Mouse (Mus musculus) frontal cortex, postnatal 10 days (tissue): ENCODE measurements at regions not wholly inside any gene's neighbourhood (a gene's known extent, or its start where the extent isn't known, plus 50 kb on each side); places are given as distances from the start of the nearest gene placed in this dataset.
A peak's percentile ranks its signal among the peaks of the same experiment; 100 is the strongest.

Experiments used
- DNase-seq, 2 experiments: peaks; one replicate each; pipeline ENCODE4 v3.0.0; 2022; ENCODE audit warnings: low spot score in 2 of 2, mixed read lengths in 1 of 2

GRCm38 (mm10) chr3:35318348-35318747 lies 435.6 kb upstream of the Atp11b start:
- no peak for DNase-seq

GRCm38 (mm10) chr3:35320844-35321393 lies 433.0 kb upstream of the Atp11b start:
- no peak for DNase-seq

DNA sequence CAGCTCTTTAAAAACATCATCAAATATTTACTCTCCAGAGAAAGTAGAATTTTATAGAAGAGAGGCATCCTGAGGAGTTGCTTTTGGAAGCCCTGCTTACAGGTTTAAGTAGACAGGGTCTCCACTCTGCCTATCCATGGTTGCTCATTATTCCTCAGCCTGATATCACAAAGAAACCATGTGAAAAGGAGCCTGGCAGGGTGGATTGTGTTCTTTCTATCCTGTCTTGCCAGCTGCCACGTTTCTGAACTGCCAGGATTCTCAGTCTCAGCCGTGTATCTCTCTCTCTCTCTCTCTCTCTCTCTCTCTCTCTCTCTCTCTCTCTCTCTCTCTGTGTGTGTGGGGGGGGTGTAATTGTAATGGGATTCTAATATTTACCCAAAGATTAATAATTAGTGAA lies 431.9 kb upstream of the Atp11b start:
- no peak for DNase-seq

DNA sequence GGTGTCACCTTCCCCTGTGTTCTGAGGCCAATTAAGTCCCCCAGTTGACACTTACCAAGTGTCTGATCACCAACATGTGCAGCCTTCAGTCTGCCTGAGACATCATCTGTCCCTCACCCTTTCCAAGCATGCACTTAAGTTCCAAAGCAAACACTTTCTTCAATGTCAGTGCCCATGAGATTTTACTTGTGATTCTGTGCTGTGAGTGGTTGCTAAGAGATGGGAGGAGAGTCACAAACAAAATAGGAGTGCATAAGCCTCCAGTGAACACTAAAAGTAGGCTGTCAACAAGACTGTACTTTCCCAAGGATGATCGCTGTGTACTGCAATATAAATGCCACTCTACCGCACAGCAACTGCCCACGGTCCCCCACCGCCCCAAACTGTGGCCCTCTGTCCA lies 431.0 kb upstream of the Atp11b start:
- no peak for DNase-seq

- DNase-seq, result peak; percentile 34 to 45
Observed at GRCm38 (mm10) chr3:35323450-35324077, 430.3 kb upstream of the Atp11b start.

DNA sequence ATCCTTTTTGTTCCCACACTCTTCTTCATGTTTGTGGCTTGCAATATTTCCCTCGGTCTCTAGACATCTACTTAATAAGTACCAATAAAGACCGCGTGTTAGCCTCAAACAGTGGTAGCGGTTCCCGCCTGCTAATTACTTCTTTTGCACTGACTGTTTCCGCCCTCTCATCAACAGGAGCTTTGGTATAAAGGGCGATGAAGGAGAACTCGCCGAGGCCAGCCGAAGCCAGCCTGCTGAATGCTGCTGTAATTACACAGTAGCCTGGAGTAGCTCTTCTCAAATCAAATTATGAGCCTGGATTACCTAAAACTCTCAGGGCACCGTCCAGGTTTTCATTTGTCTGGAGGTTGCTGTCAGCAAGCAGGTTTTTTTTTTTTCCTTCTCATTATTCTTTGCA lies 429.7 kb upstream of the Atp11b start:
- DNase-seq, result peak in 1 of 2 experiments; percentile 32

DNA sequence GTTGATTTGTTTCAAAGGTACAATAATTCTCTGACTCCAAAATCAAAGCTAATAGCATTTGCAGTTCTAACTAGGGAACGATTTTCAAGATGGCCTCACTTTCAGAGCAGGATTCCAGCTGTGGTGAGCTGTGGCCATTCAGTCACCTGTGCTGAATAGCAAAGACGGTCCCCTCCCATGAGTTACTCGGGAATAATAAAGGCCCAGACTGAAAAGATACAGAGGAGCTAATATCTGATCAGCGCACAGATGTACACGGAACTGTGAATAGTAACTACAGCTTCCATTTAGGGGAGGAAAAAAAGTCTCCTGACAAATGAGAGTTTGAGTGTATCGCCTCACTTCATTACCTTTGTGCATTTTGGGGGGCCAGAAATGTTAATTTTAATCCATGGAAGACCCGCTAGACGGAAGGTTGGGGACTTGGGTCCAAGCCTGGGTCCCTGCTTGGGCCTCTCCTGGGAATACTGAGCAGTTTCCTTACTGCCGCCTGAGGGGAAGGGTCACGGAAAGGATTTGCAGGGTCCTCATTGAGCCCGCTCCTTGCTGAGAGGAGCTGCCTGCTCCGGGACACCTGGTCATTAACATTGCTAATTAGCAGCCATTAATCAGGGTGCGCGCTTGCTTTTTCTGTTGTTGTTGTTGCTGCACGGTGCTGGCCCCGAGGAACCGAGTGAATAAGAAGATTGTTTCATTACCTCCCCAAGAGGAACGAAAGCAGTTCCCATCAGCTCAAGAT lies 421.2 kb upstream of the Atp11b start:
- DNase-seq, result no peak

- DNase-seq, result no peak
Observed at GRCm38 (mm10) chr3:35334017-35334416, 419.9 kb upstream of the Atp11b start.

DNA sequence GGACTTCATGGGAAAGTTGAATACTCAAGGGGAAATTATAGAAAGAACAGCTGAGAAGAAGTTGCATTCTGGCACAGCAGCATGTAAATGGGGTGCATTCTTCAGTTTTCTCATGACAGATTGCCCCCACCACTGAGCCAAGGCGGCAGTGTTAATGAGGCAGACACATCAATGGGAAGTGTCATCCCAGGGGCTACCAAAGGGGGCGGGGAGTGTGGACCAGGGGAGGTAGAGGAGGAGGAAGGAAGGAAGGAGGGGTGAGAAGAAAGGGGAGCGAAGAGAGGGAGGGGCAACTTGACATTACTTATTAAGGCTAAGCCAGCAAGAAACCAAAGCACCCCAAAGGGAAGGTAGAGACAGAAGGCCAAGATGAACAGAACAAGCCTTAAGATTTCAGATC lies 419.4 kb upstream of the Atp11b start:
- no peak for DNase-seq

DNA sequence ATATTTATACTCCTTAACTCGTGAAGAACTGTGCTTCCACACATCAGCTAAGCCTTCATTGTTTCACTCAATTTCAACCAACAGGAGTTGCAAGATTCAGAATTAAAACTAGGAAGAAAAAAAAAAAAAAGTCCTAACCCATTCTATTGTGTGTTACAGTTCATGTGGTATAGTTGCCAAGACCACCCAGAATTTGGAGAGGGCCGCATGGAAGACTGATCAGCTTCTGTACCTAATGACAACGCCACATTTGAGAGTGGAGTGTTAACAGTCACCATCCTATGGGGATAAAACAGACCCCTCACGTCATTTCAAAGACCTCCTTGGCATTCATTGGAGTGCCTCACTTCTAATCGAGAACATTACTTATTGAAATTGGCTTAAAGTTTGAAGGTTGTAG lies 418.1 kb upstream of the Atp11b start:
- DNase-seq, result no peak

DNA sequence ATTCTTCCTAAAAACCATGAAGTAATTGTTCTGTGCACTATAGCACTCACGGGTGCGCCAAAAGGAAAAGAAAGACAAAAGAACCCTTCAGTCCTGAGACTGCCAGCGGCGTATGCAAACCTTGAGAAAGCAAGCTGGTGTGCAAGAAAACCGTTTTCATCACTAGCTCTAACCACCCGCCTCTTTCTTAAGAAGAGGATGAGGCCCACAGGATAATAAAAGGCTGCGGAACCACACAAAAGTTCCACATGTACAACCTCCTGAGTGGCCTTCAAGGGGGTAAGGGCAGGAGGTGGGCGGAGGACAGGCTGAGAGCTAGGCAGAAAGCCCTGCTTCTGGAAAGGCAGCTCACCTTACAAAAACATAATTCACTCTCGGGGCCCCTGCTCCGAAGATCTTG lies 413.4 kb upstream of the Atp11b start:
- no peak for DNase-seq

DNA sequence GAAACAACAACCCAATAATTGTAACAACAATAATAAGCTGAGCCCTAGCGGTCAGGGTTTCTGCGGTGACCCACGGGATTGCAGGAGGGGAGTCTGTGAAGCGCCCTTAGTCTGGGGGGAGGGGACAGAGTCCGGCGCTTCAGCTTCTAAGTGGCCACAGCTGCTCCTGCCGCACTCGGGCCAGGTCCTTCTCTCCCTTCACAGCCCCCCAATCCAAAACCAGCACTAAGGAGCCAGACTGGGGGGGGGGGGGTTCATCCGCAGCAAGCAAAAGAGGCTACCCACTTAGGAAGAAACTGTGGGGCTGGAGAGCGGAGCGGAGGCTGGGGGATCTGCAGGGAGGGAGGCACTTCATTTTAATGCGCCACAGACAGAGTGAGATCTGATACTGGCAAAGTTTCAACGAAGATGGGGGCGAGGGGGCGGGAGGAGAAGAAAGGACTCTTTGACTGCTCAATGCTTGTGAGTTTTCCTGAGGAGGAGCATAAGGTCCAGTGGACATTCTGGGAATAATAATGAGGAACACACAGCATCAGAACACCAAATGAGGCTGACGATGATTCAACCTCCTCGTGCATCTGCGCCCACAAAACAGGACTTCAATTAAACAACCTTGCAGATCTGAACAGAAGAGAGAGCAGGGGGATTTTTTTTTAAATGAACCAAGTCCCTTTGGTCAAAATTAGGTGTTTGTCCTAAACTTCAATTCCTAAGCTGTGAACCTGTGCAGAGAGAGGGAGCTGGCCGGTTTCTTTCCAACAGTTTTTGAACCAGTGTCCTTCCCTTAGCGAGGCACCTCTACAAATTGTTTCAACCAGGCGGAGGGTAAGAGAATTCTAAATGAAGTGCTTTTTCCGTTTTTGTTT lies 412.7 kb upstream of the Atp11b start:
- DNase-seq, result peak; percentile 63 to 79

GRCm38 (mm10) chr3:35341840-35342239 lies 412.1 kb upstream of the Atp11b start:
- DNase-seq, result no peak

- DNase-seq, result peak in 1 of 2 experiments; percentile 20
Observed at GRCm38 (mm10) chr3:35342584-35342983, 411.3 kb upstream of the Atp11b start.

DNA sequence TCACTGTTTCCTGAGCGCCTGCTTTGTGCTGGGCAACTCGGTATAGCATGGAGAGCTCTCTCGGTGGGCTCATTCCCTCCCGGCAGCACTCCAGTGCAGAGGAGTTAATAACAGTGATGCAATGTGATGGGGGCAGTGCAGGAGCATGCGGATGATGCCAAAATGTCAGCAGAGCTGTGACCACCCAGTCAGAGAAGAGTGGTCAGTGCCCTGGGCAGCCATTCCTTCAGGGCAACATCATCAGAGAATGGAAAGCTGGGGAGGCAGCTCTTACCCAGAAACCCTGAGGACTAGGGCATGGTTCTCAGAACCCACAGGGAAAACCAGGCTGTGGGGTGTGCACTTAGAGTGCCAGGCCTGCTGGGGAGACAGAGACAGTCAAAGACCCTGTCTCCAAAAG lies 410.0 kb upstream of the Atp11b start:
- DNase-seq, result no peak

GRCm38 (mm10) chr3:35349114-35349513 lies 404.8 kb upstream of the Atp11b start:
- DNase-seq, result no peak

GRCm38 (mm10) chr3:35353442-35353841 lies 400.5 kb upstream of the Atp11b start:
- no peak for DNase-seq

GRCm38 (mm10) chr3:35353920-35354319 lies 400.0 kb upstream of the Atp11b start:
- DNase-seq, result no peak

DNA sequence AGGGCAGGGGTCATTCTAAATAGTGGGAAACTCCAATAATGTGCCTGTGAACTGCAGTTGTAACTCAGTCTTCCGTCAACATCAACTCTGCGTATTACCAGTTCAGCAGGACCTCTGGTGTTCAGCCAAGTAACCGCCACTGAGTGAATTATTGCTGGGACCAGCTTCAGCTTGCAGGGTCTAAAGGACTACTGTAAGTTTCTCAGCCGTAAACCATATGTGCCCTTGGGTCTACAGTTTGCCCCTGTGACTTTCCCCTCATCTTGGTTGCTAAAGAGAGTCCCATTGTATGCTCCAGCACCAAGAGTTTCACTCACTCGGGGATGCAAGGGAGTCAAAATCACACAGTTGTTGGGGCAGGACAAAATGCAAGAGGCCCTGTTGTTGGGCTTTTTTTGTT lies 399.6 kb upstream of the Atp11b start:
- no peak for DNase-seq

DNA sequence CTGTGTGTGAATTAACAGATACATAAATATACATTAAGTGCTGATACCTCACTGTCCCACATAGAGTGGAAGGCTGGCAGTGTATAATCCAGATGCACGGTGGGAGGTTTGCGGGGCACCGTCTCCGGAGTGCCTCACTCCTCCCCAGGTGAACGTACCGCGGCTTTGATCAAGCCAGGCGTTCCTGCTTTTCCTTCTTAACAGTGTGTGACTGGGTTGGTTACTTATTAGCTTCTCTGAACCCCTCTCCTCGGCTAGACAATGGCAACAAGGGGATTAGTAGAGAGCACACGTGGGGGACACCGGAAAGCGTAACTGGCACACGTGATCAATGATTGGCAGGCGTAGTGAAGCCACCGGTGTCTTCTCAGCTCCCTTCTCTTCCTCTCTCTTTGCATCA lies 396.8 kb upstream of the Atp11b start:
- no peak for DNase-seq

- no peak for DNase-seq
Observed at GRCm38 (mm10) chr3:35358541-35358940, 395.4 kb upstream of the Atp11b start.

DNA sequence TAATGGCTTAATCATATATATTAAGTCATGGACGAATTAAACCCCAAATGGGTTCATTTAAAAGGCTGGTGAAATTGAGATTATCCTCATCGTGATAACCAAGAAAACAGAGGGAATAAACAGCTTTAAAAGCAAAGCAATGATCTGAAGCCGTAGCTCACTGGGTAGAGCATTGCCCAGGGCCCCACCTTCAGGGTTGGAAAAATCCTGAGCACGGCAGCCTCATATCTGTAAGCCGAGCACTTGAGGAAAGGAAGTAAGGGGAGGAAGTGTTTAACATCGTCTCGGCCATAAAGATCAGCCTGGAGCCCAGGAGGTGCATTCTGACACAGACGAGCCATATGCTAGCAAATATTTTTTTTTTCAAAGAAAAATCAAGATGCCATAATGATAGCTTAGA lies 394.6 kb upstream of the Atp11b start:
- no peak for DNase-seq
